23 mouse cellular contexts compared by ENCODE assay signal in genomic region chr1:88013726-88014125, GRCm38 (mm10). TPM values are rescaled to one million over a fixed set of nuclear protein-coding genes. Genes with fewer than 3 reads are reported as not detected.
A peak's percentile ranks its signal among the peaks of the same experiment; 100 is the strongest.
DNase-seq lines count a peak whose midpoint lies in the region; ATAC-seq and TF ChIP-seq lines count a peak whose summit lies in the region.
"Had no signal": no experiment of that assay in that cellular context is flagged by ENCODE, and none has a peak within 500 bp of the region (broad histone marks: within the 10 kb centered on the region; RNA-seq: fewer than 3 reads in every experiment).

No protein-coding gene starts in this region.

- ATAC-seq in liver, embryonic 16.5 days (ENCODE audit: low read depth) = peak; percentile 80
- no peak for ATAC-seq in liver, embryonic 12.5 days
- peak; percentile 67 for ATAC-seq in intestine, postnatal 0 days
- ATAC-seq: forebrain, embryonic 16.5 days had no signal

- TF ChIP-seq POLR2A in kidney, adult 2 months (IDR thresholded peaks at IDR 0.05; ENCODE audit: low read depth, low read length) = no peak

- no peak for TF ChIP-seq CTCF in kidney, adult 2 months (conservative IDR thresholded peaks at IDR 0.05; ENCODE audit: insufficient read depth, insufficient read length, low read depth, low read length)
- no peak for TF ChIP-seq CTCF in intestine, postnatal 0 days (IDR thresholded peaks at IDR 0.05; ENCODE audit: low read depth)

- peak; percentile 14 for DNase-seq in kidney, adult 2 months
- DNase-seq in kidney, postnatal 14 days = no peak
- peak; percentile 5 for DNase-seq in yolk sac, embryonic 10.5 days (ENCODE audit: low spot score)
- no peak for DNase-seq in spleen, postnatal 10 days (ENCODE audit: low spot score in 2 of 2)
- no peak for DNase-seq in urinary bladder, adult 18-20 months (ENCODE audit: low spot score in 2 of 2)
- DNase-seq: cerebellum, adult 11 months; cerebellum, adult 8-10 months; cerebellum, postnatal 25 days; gastrocnemius, postnatal 10 days; heart, adult 2 months; heart, postnatal 14 days had no signal

- 38% methylated on average over 3 of the region's 3 CpGs for WGBS in kidney, adult 2 months
- 46% methylated on average over 3 of the region's 3 CpGs for WGBS in liver, embryonic 16.5 days (ENCODE audit: insufficient replicate concordance)
- WGBS in liver, embryonic 12.5 days (ENCODE audit: insufficient replicate concordance) = 57% methylated on average over 3 of the region's 3 CpGs
- 35% methylated on average over 3 of the region's 3 CpGs for WGBS in intestine, postnatal 0 days

- H3K4me1 ChIP-seq in kidney, adult 2 months (ENCODE audit: control insufficient read depth, insufficient read depth, low read length) = no peaks in the 10 kb centered on the region; the same call in 1 of the 2 replicates
- H3K4me1 ChIP-seq in liver, embryonic 16.5 days (ENCODE audit: control insufficient read depth, low read depth, low read length) = peaks cover 2% of the 10 kb centered on the region
- peaks cover 2% of the 10 kb centered on the region; the same call in 1 of the 2 replicates for H3K4me1 ChIP-seq in liver, embryonic 12.5 days
- peaks cover 2% of the 10 kb centered on the region; the same call in 1 of the 2 replicates for H3K4me1 ChIP-seq in intestine, postnatal 0 days (replicated peaks; ENCODE audit: control insufficient read depth, insufficient read depth, low read length)
- H3K4me1 ChIP-seq: embryonic facial prominence, embryonic 12.5 days; forebrain, embryonic 12.5 days had no signal

- H3K9ac ChIP-seq in liver, embryonic 16.5 days (ENCODE audit: low read depth, low read length) = no peak overlapping the region
- H3K9ac ChIP-seq in liver, embryonic 12.5 days = no peak overlapping the region
- no peak overlapping the region for H3K9ac ChIP-seq in intestine, postnatal 0 days (ENCODE audit: low read depth, low read length)
- H3K9ac ChIP-seq: embryonic facial prominence, embryonic 12.5 days; forebrain, embryonic 12.5 days; heart, embryonic 15.5 days had no signal

- H3K27ac ChIP-seq in kidney, adult 2 months (ENCODE audit: insufficient read depth, low read depth, low read length) = no peak overlapping the region
- H3K27ac ChIP-seq in liver, embryonic 16.5 days (ENCODE audit: low read length) = no peak overlapping the region
- no peak overlapping the region for H3K27ac ChIP-seq in liver, embryonic 12.5 days
- H3K27ac ChIP-seq in intestine, postnatal 0 days (ENCODE audit: low read depth, low read length) = 0 out of 2 replicates have a peak overlapping the region, but pooled peaks have one; percentile 42
- H3K27ac ChIP-seq: embryonic facial prominence, embryonic 12.5 days; forebrain, embryonic 12.5 days; heart, adult 2 months; heart, embryonic 15.5 days had no signal

- H3K36me3 ChIP-seq in kidney, adult 2 months (ENCODE audit: control insufficient read depth, insufficient read depth, low read length) = no peaks in the 10 kb centered on the region
- no peaks in the 10 kb centered on the region for H3K36me3 ChIP-seq in liver, embryonic 16.5 days (ENCODE audit: control insufficient read depth, insufficient read depth)
- no peaks in the 10 kb centered on the region for H3K36me3 ChIP-seq in liver, embryonic 12.5 days
- H3K36me3 ChIP-seq in intestine, postnatal 0 days (ENCODE audit: control insufficient read depth, insufficient read depth) = no peaks in the 10 kb centered on the region
- H3K36me3 ChIP-seq: embryonic facial prominence, embryonic 12.5 days; forebrain, embryonic 12.5 days; heart, embryonic 15.5 days had no signal

- no peaks in the 10 kb centered on the region for H3K9me3 ChIP-seq in liver, embryonic 16.5 days (replicated peaks; ENCODE audit: control insufficient read depth, low read length)
- 0 out of 2 replicates have a peak, but pooled peaks cover 3% of the 10 kb centered on the region for H3K9me3 ChIP-seq in liver, embryonic 12.5 days (replicated peaks)
- no peaks in the 10 kb centered on the region for H3K9me3 ChIP-seq in intestine, postnatal 0 days (ENCODE audit: control insufficient read depth)
- H3K9me3 ChIP-seq: heart, embryonic 15.5 days had no signal

- no peak overlapping the region for H3K4me3 ChIP-seq in kidney, adult 2 months (ENCODE audit: insufficient read depth, low read depth, low read length)
- no peak overlapping the region for H3K4me3 ChIP-seq in liver, embryonic 16.5 days (ENCODE audit: low read depth, low read length)
- H3K4me3 ChIP-seq in liver, embryonic 12.5 days = no peak overlapping the region
- no peak overlapping the region for H3K4me3 ChIP-seq in intestine, postnatal 0 days (ENCODE audit: low read depth, low read length)
- H3K4me3 ChIP-seq: embryonic facial prominence, embryonic 12.5 days; forebrain, embryonic 12.5 days; heart, adult 2 months; heart, embryonic 15.5 days had no signal

- no peak overlapping the region for H3K4me2 ChIP-seq in liver, embryonic 16.5 days (ENCODE audit: low read depth, low read length)
- H3K4me2 ChIP-seq in liver, embryonic 12.5 days = no peak overlapping the region
- H3K4me2 ChIP-seq in intestine, postnatal 0 days (replicated peaks; ENCODE audit: low read depth) = no peak overlapping the region
- H3K4me2 ChIP-seq: embryonic facial prominence, embryonic 12.5 days; forebrain, embryonic 12.5 days; heart, embryonic 11.5 days; heart, embryonic 15.5 days had no signal

- H3K27me3 ChIP-seq in kidney, adult 2 months (replicated peaks; ENCODE audit: control insufficient read depth, insufficient read depth, low read length) = no peaks in the 10 kb centered on the region
- no peaks in the 10 kb centered on the region for H3K27me3 ChIP-seq in liver, embryonic 16.5 days (ENCODE audit: control insufficient read depth, insufficient read depth, low read depth, low read length)
- no peaks in the 10 kb centered on the region for H3K27me3 ChIP-seq in liver, embryonic 12.5 days (replicated peaks)
- no peaks in the 10 kb centered on the region for H3K27me3 ChIP-seq in intestine, postnatal 0 days (replicated peaks; ENCODE audit: control insufficient read depth, insufficient read depth, low read length)
- H3K27me3 ChIP-seq: embryonic facial prominence, embryonic 12.5 days; forebrain, embryonic 12.5 days; heart, embryonic 15.5 days had no signal

RNA-seq across cellular contexts. Expression of gene Usp40, which starts 5.4 kb away (rescaled TPM):
- 10.0 and 10.1 TPM in 2 replicates for polyA plus RNA-seq in kidney, adult 2 months (2012; rRNA removed)
- 8.7 and 10.0 TPM in 2 replicates for polyA plus RNA-seq in liver, embryonic 16.5 days (2015; fragmentation: Nextera tagmentation; extraction: Ambion mirVana)
- polyA plus RNA-seq in liver, embryonic 12.5 days (2016; fragmentation: Nextera tagmentation; extraction: Ambion mirVana) = 13.3 and 13.4 TPM in 2 replicates
- polyA plus RNA-seq in intestine, postnatal 0 days (2015; fragmentation: Nextera tagmentation; extraction: Ambion mirVana) = 12.3 and 14.0 TPM in 2 replicates

RNA-seq across cellular contexts. Expression of gene Ugt1a10, which starts 41.5 kb away (rescaled TPM):
- 129 and 166 TPM in 2 replicates for polyA plus RNA-seq in kidney, adult 2 months (2012; rRNA removed)
- 0.14 and 0.20 TPM in 2 replicates for polyA plus RNA-seq in liver, embryonic 16.5 days (2015; fragmentation: Nextera tagmentation; extraction: Ambion mirVana)
- polyA plus RNA-seq in liver, embryonic 12.5 days (2016; fragmentation: Nextera tagmentation; extraction: Ambion mirVana) = not detected in 2 replicates
- polyA plus RNA-seq in intestine, postnatal 0 days (2015; fragmentation: Nextera tagmentation; extraction: Ambion mirVana) = 0.05 and 0.22 TPM in 2 replicates
- polyA plus RNA-seq: brain, embryonic 14.5 days; C2C12; cortical plate, adult 2 months; embryonic facial prominence, embryonic 12.5 days; forebrain, embryonic 12.5 days; forebrain, embryonic 16.5 days; frontal cortex, adult 2 months; heart, adult 2 months; heart, embryonic 11.5 days; heart, embryonic 15.5 days had no signal

RNA-seq across cellular contexts. Expression of gene Ugt1a9, which starts 56.9 kb away (rescaled TPM):
- 3.2 and 5.1 TPM in 2 replicates for polyA plus RNA-seq in kidney, adult 2 months (2012; rRNA removed)
- polyA plus RNA-seq in liver, embryonic 16.5 days (2015; fragmentation: Nextera tagmentation; extraction: Ambion mirVana) = 0.11 and 0.44 TPM in 2 replicates
- polyA plus RNA-seq in liver, embryonic 12.5 days (2016; fragmentation: Nextera tagmentation; extraction: Ambion mirVana) = 0.10 and 0.14 TPM in 2 replicates
- 38.4 and 50.6 TPM in 2 replicates for polyA plus RNA-seq in intestine, postnatal 0 days (2015; fragmentation: Nextera tagmentation; extraction: Ambion mirVana)
- polyA plus RNA-seq: brain, embryonic 14.5 days; C2C12; cortical plate, adult 2 months; embryonic facial prominence, embryonic 12.5 days; forebrain, embryonic 12.5 days; forebrain, embryonic 16.5 days; frontal cortex, adult 2 months; heart, adult 2 months; heart, embryonic 11.5 days; heart, embryonic 15.5 days had no signal

Comparison
In these comparisons a context has a peak if more than half of its experiments do, and no peak if none do; other contexts are left out.
1. DNase-seq: peak in kidney, adult 2 months (single experiment) and yolk sac, embryonic 10.5 days (single experiment); none in kidney, postnatal 14 days (single experiment), spleen, postnatal 10 days (0 of 2) and urinary bladder, adult 18-20 months (0 of 2).
2. RNA of gene Ugt1a10, which starts 41.5 kb away (polyA plus RNA-seq): 129 to 166 TPM in kidney, adult 2 months; 0.14 to 0.20 TPM in liver, embryonic 16.5 days, 0.05 to 0.22 TPM in intestine, postnatal 0 days and not detected in liver, embryonic 12.5 days; every median in the first group is over 100 times any median in the second.